12 mouse cellular contexts compared by ENCODE assay signal in genomic region chr3:59021236-59021635, GRCm38 (mm10). TPM values are rescaled to one million over a fixed set of nuclear protein-coding genes. Genes with fewer than 3 reads are reported as not detected.
DNase-seq lines count a peak whose midpoint lies in the region; ATAC-seq and TF ChIP-seq lines count a peak whose summit lies in the region.
"Had no signal": no experiment of that assay in that cellular context is flagged by ENCODE, and none has a peak within 500 bp of the region (broad histone marks: within the 10 kb centered on the region; RNA-seq: fewer than 3 reads in every experiment).

No protein-coding gene starts in this region.

- no peak overlapping the region for H3K9ac ChIP-seq in kidney, embryonic 15.5 days
- no peak overlapping the region for H3K9ac ChIP-seq in forebrain, postnatal 0 days
- H3K9ac ChIP-seq: limb, embryonic 15.5 days had no signal

- no peak overlapping the region for H3K4me3 ChIP-seq in kidney, adult 2 months (ENCODE audit: insufficient read depth, low read depth, low read length)
- no peak overlapping the region for H3K4me3 ChIP-seq in kidney, embryonic 15.5 days (replicated peaks)
- H3K4me3 ChIP-seq in forebrain, postnatal 0 days (ENCODE audit: low read depth, low read length) = no peak overlapping the region
- H3K4me3 ChIP-seq: limb, embryonic 15.5 days had no signal

- peak; percentile 26 for DNase-seq in kidney, adult 2 months
- peak; percentile 78 for DNase-seq in brain, adult 2 months (ENCODE audit: low read depth, low spot score)
- DNase-seq in cerebellum, adult 9-11 months = peak; percentile 77
- DNase-seq in forebrain, postnatal 0 days = no peak
- no peak for DNase-seq in frontal cortex, adult 2 months (ENCODE audit: extremely low spot score in 1 of 2, low spot score in 1 of 2)
- no peak for DNase-seq in lung, postnatal 10 days
- no peak for DNase-seq in adrenal gland, postnatal 25 days
- DNase-seq: layer of hippocampus, postnatal 36 days; lung, postnatal 36 days had no signal

- TF ChIP-seq CTCF in kidney, adult 2 months (conservative IDR thresholded peaks at IDR 0.05; ENCODE audit: insufficient read depth, insufficient read length, low read depth, low read length) = no peak
- no peak for TF ChIP-seq CTCF in forebrain, postnatal 0 days (IDR thresholded peaks at IDR 0.05; ENCODE audit: low read depth)

- no peak overlapping the region for H3K27ac ChIP-seq in kidney, adult 2 months (ENCODE audit: insufficient read depth, low read depth, low read length)
- no peak overlapping the region for H3K27ac ChIP-seq in kidney, embryonic 15.5 days
- H3K27ac ChIP-seq in forebrain, postnatal 0 days (ENCODE audit: low read depth, low read length) = no peak overlapping the region
- H3K27ac ChIP-seq: limb, embryonic 15.5 days had no signal

- H3K4me1 ChIP-seq in kidney, adult 2 months (ENCODE audit: control insufficient read depth, insufficient read depth, low read length) = no peaks in the 10 kb centered on the region
- H3K4me1 ChIP-seq in kidney, embryonic 15.5 days = peaks cover 10% of the 10 kb centered on the region; the same call in 1 of the 2 replicates
- H3K4me1 ChIP-seq in forebrain, postnatal 0 days (ENCODE audit: insufficient read depth) = no peaks in the 10 kb centered on the region
- H3K4me1 ChIP-seq: limb, embryonic 15.5 days had no signal

- H3K36me3 ChIP-seq in kidney, adult 2 months (ENCODE audit: control insufficient read depth, insufficient read depth, low read length) = no peaks in the 10 kb centered on the region
- H3K36me3 ChIP-seq in kidney, embryonic 15.5 days = no peaks in the 10 kb centered on the region
- no peaks in the 10 kb centered on the region for H3K36me3 ChIP-seq in forebrain, postnatal 0 days (ENCODE audit: insufficient read depth)
- H3K36me3 ChIP-seq: G1E; limb, embryonic 15.5 days had no signal

- no peak overlapping the region for H3K4me2 ChIP-seq in kidney, embryonic 15.5 days
- H3K4me2 ChIP-seq in forebrain, postnatal 0 days (ENCODE audit: low read depth) = no peak overlapping the region
- H3K4me2 ChIP-seq: limb, embryonic 15.5 days had no signal

- no peak for ATAC-seq in kidney, embryonic 15.5 days (replicated peaks; ENCODE audit: low FRiP score)
- ATAC-seq in forebrain, postnatal 0 days = 0 out of 2 replicates have a peak, but pooled peaks have one; percentile 21

- TF ChIP-seq POLR2A in kidney, adult 2 months (IDR thresholded peaks at IDR 0.05; ENCODE audit: low read depth, low read length) = no peak

- no peaks in the 10 kb centered on the region for H3K9me3 ChIP-seq in kidney, embryonic 15.5 days (replicated peaks)
- no peaks in the 10 kb centered on the region for H3K9me3 ChIP-seq in forebrain, postnatal 0 days (ENCODE audit: low read length)
- H3K9me3 ChIP-seq: G1E; limb, embryonic 15.5 days had no signal

- WGBS in kidney, adult 2 months = 52% methylated on average over 8 of the region's 8 CpGs
- 72% methylated on average over 8 of the region's 8 CpGs for WGBS in kidney, embryonic 15.5 days
- 37% methylated on average over 8 of the region's 8 CpGs for WGBS in forebrain, postnatal 0 days

- H3K27me3 ChIP-seq in kidney, adult 2 months (replicated peaks; ENCODE audit: control insufficient read depth, insufficient read depth, low read length) = no peaks in the 10 kb centered on the region
- no peaks in the 10 kb centered on the region for H3K27me3 ChIP-seq in kidney, embryonic 15.5 days
- H3K27me3 ChIP-seq in forebrain, postnatal 0 days (ENCODE audit: insufficient read depth, low read length) = no peaks in the 10 kb centered on the region
- H3K27me3 ChIP-seq: limb, embryonic 15.5 days had no signal

RNA-seq across cellular contexts. Expression of gene Med12l, which starts 15.6 kb away (rescaled TPM):
- 0.64 and 1.0 TPM in 2 replicates for polyA plus RNA-seq in kidney, adult 2 months (2012; rRNA removed)
- polyA plus RNA-seq in kidney, embryonic 15.5 days (2015; fragmentation: Nextera tagmentation; extraction: Ambion mirVana) = 2.4 and 2.5 TPM in 2 replicates
- 14.9 and 19.2 TPM in 2 replicates for total RNA-seq in forebrain, postnatal 0 days (2014; rRNA removed)
- polyA plus RNA-seq in forebrain, postnatal 0 days (2015; fragmentation: Nextera tagmentation; extraction: Ambion mirVana) = 1.1 and 2.1 TPM in 2 replicates
- 10.2 and 11.5 TPM in 2 replicates for polyA plus RNA-seq in frontal cortex, adult 2 months (2012; rRNA removed)
- 18.3 and 18.5 TPM in 2 replicates for total RNA-seq in adrenal gland, postnatal 25 days (2021)
- polyA plus RNA-seq: G1E had no signal

Comparison
In these comparisons a context has a peak if more than half of its experiments do, and no peak if none do; other contexts are left out.
1. DNase-seq: peak in kidney, adult 2 months (single experiment), brain, adult 2 months (single experiment) and cerebellum, adult 9-11 months (single experiment); none in forebrain, postnatal 0 days (single experiment), frontal cortex, adult 2 months (0 of 2), lung, postnatal 10 days (single experiment) and adrenal gland, postnatal 25 days (single experiment).